Mouse (Mus musculus): ENCODE measurements at regions not wholly inside any gene's neighbourhood (a gene's known extent, or its start where the extent isn't known, plus 50 kb on each side); places are given as distances from the start of the nearest gene placed in this dataset.

- no peak for DNase-seq
Observed at GRCm38 (mm10) chr12:68500794-68501193, 658.2 kb downstream of the Rps29 start.

- no peak for DNase-seq
Observed at GRCm38 (mm10) chr12:68463032-68463431, 696.0 kb downstream of the Rps29 start.

GRCm38 (mm10) chr12:68458196-68458595, 700.8 kb downstream of the Rps29 start:
- no peak for DNase-seq

GRCm38 (mm10) chr12:68426601-68427000, 732.4 kb downstream of the Rps29 start:
- no peak for DNase-seq

GRCm38 (mm10) chr12:68425006-68425405, 734.0 kb downstream of the Rps29 start:
- no peak for DNase-seq
